Mouse (Mus musculus) heart, embryonic 11.5 days (tissue): ENCODE measurements around the gene Slfn8. TPM values are rescaled to one million over a fixed set of nuclear protein-coding genes. Genes with fewer than 3 reads are reported as not detected.

ENCODE experiments used
- ATAC-seq: fragments of 200-750 bp; cut with Nextera tagmentation; replicated peaks from 2 replicates; pipeline ENCODE4 v1.8.0; 2017; ENCODE audit warnings: moderate library complexity; ENCODE audit not compliant: insufficient number of reproducible peaks, low FRiP score, low TSS enrichment
- H3K27ac ChIP-seq: fragments of 300-500 bp; sonication (generic); 2 replicates; pipeline ENCODE4 v1.5.1; 2014; ENCODE audit warnings: mild to moderate bottlenecking, low read depth, low read length
- H3K27me3 ChIP-seq: fragments of 300-500 bp; sonication (generic); 2 replicates; pipeline ENCODE4 v1.6.1; 2014; ENCODE audit warnings: mild to moderate bottlenecking, low read length, mixed read lengths; ENCODE audit not compliant: control insufficient read depth, insufficient read depth
- H3K36me3 ChIP-seq: fragments of 300-500 bp; sonication (generic); 2 replicates; pipeline ENCODE4 v1.6.1; 2014; ENCODE audit warnings: mild to moderate bottlenecking, low read length, moderate library complexity, mixed read lengths; ENCODE audit not compliant: control insufficient read depth, insufficient read depth
- H3K4me1 ChIP-seq: fragments of 300-500 bp; sonication (generic); 2 replicates; pipeline ENCODE4 v1.6.1; 2014; ENCODE audit warnings: low read length; ENCODE audit not compliant: control insufficient read depth, insufficient read depth
- H3K4me2 ChIP-seq: fragments of 300-500 bp; sonication (generic); 2 replicates; pipeline ENCODE4 v1.6.1; 2014; ENCODE audit warnings: mild to moderate bottlenecking, moderate library complexity
- H3K4me3 ChIP-seq: fragments of 300-500 bp; sonication (generic); 2 replicates; pipeline ENCODE4 v1.5.1; 2014; ENCODE audit warnings: low read depth, low read length
- H3K9ac ChIP-seq: fragments of 300-500 bp; sonication (generic); 2 replicates; pipeline ENCODE4 v1.6.1; 2014; ENCODE audit warnings: mild to moderate bottlenecking, low read depth, low read length, moderate library complexity
- H3K9me3 ChIP-seq: fragments of 300-500 bp; sonication (generic); replicated peaks from 2 replicates; pipeline ENCODE4 v1.6.1; 2016; ENCODE audit warnings: low read length; ENCODE audit not compliant: control insufficient read depth
- WGBS: fragments of 180-500 bp; shearing (Covaris S2); extraction: QIAGEN DNeasy Blood & Tissue Kit; methylation state at CpG from one replicate; pipeline ENCODE4 v1.1.7; 2014; ENCODE audit not compliant: insufficient replicate concordance; 5-methylcytosine and 5-hydroxymethylcytosine counted together
- polyA plus RNA-seq: library from polyadenylated mRNA; unstranded; fragments of >200 nt; fragmentation: Nextera tagmentation; extraction: Ambion mirVana; gene quantifications from 2 replicates; pipeline ENCODE4 v1.2.1, GENCODE M21; 2014

Slfn8 gene
- polyA plus RNA-seq: 0.29 and 0.39 TPM in 2 replicates

DNA sequence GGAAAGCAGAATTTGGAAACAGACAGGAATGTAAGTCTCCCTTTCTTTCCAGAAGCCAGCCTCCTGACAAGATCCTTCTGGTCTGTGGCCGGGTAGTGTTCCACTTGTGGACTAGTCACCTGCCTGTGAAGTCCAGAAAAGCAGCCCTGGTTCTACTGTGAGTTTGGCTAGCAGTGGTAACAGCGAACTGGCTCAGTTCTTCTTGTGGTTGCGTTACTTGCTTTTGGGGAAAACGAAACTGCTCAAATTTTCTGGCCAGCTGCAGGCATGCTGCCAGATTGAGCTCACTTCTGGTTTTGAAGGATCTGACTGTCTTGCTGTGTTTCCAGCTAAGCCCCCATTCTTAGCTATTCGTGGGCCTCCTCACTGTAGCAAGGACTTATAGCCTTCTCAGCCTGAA lies at the start of gene Slfn8:
Gene Slfn8 (minus strand): TSS at position 190 of the 400 bp plus-strand sequence.
- no peak within 1 kb of the TSS; the same call in 1 of the 2 replicates for H3K4me2 ChIP-seq
- no peak for ATAC-seq
- H3K27ac ChIP-seq: no peak within 1 kb of the TSS
- no peaks in the 10 kb centered on the region for H3K9me3 ChIP-seq
- no peak within 1 kb of the TSS for H3K4me3 ChIP-seq
- WGBS: 72% methylated on average over 5 of the region's 5 CpGs
- H3K9ac ChIP-seq: no peak within 1 kb of the TSS
- no peaks in the 10 kb centered on the region for H3K4me1 ChIP-seq
- H3K36me3 ChIP-seq: no peaks in the 10 kb centered on the region
- H3K27me3 ChIP-seq: no peaks in the 10 kb centered on the region

DNA sequence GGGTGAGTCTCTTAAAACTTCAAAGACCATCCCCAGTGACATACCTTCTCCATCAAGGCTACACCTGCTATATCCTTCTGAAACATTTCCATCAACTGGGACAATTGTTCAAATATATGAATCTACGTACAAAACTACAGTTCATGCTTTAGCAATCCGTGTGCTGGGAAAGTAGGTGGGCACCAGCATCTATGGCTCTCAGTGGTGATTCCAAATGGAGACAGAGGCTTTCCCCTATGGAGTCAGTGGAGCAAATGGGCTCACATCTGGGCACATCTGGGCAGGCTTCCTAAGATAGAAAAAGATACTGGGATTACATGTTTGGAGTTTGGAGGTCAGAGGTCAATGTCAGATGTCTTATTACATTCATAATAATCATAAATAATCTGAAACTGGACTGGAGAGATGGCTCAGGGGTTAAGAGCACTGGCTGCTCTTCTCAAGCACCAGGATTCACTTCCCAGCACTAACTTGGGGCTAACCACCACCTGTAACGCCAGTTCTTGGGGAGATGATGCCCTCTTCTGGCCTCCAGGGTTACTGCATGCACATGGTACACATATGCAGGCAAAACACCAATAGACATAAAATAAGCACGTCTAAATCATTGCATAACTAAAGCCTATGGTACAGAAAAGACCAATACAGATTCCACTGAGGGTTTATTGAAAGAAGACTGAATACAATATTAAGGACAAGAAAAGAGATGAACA lies 47.5 kb upstream of the Slfn8 start:
- Histone ChIP-seq H3K27me3 (no peaks in the 10 kb centered on the region), H3K36me3 (no peaks in the 10 kb centered on the region), H3K4me3 (no peak overlapping the region), H3K27ac (no peak overlapping the region), H3K4me2 (no peak overlapping the region), H3K4me1 (no peaks in the 10 kb centered on the region), H3K9ac (no peak overlapping the region), H3K9me3 (no peaks in the 10 kb centered on the region)
- WGBS: 67% methylated on average over 4 of the region's 4 CpGs
- no peak for ATAC-seq

DNA sequence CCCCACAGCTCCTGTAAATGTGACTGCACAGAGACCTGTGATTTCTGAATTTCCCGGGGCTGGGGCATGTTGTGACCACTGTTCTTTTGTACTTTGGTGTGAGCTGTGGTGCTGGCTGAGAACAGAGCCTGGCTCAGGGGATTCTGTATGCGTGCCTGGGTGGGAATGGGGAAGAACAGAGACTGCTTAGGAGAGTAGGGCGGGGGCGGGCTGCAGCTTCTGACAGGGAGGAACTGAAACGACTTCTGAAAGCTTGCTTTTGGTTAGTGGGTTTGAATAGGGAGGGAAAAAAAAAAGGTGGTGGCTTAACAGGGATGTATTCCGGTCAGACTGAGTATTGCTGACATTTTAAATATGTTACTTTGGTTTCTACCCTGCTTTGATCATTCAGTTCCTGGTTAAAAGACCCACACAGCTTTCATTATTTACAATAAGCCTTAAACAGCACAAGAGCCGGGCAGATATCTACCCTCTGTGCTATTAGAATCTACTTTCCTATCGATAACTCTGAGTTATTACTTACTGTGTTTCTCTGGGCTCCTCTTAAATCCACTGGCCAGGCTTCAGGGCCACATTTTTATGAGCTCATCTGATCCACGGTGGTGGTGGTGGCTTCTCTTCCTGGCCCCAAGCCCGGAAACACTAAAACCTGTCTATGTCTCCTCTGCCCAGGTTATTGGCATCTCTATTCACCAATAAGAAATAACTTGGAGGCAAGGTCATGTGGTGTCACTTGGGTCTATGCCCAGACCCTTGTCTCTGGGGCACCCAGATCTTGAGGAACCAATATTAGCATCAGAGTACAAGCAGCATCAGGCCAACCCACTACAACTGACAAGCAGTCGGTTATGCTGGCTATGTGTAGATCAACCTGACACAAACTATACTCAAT lies 46.3 kb upstream of the Slfn8 start:
- no peak for ATAC-seq
- 44% methylated on average over 11 of the region's 11 CpGs for WGBS
- Histone ChIP-seq H3K4me1 (no peaks in the 10 kb centered on the region), H3K9me3 (no peaks in the 10 kb centered on the region), H3K4me2 (peak overlapping the region; percentile 2; the same call in 1 of the 2 replicates), H3K27ac (no peak overlapping the region), H3K27me3 (no peaks in the 10 kb centered on the region), H3K36me3 (no peaks in the 10 kb centered on the region), H3K9ac (no peak overlapping the region), H3K4me3 (no peak overlapping the region)

DNA sequence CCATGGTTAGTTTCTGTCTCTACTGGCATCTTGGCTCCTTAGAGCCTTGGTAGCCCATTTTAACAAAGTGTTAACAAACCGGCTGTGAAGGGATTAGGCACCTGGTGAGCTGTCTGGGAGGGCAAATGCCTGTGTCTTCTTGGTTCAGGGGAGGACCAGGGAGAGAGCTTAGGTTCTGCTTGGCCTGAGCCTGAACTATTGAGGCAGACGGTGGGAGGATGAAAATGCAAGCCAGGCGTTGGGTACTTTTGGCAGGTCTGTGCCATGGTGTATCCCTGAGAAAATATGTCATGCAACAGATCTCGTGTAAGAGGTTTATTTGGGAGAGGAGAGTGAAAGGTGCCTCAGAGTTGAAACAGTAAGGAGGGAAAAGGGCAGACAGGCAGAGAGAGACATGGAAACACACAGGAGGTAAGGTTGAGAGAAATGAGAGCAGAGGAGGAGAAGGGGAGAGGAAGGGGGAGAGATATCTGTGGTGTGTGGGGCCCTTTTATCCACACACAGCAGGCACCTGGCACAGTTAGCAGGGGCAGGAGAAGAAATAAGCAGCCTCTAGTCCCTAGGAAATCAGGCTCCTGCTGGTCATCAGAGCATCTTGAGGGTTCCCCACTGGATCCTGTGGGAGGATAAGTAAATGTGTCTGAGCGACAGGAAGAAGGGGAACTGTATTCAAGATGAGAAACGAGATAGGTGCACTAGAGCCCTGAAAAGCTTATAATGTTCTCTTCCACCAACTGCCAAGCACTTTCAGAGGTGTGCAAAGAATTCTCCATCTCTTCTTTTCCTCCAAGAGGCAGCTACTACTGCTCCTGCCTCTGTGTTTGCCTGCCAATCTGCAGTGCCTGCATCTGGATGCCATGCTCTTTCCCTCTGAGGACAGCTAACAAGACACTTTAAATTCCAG lies 45.1 kb upstream of the Slfn8 start:
- Histone ChIP-seq H3K27me3 (no peaks in the 10 kb centered on the region), H3K9ac (no peak overlapping the region)
- 17% methylated on average over 6 of the region's 6 CpGs for WGBS

DNA sequence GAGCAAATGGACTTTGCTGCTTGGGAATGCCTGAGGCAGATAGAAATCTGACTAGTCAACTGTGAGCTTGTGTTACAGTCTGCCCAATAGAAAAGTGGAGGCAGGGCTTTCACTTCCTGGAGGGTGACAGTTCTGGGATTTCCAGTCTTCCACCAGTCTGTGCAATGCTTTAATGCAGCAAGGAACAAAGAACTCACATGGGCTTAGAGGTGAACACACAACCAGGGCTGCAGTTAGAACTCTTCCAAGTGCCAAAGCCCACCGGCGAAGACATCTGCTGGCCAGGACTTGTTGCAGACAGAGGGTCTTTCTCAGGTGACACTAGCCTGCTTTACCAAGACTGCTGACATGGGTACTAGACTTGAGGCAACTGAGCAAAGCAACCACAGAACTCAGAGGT lies 44.3 kb upstream of the Slfn8 start, which contains the start of gene Slfn2:
Gene Slfn2 (plus strand): TSS at position 167 of the 400 bp plus-strand sequence.
- H3K36me3 ChIP-seq: no peaks in the 10 kb centered on the region
- 62% methylated on average over 2 of the region's 2 CpGs for WGBS
- H3K4me1 ChIP-seq: no peaks in the 10 kb centered on the region
- ATAC-seq: no peak
- no peaks in the 10 kb centered on the region for H3K9me3 ChIP-seq
- H3K4me3 ChIP-seq: no peak within 1 kb of the TSS
- no peak within 1 kb of the TSS for H3K9ac ChIP-seq
- no peaks in the 10 kb centered on the region for H3K27me3 ChIP-seq
- no peak within 1 kb of the TSS; the same call in 1 of the 2 replicates for H3K4me2 ChIP-seq
- H3K27ac ChIP-seq: no peak within 1 kb of the TSS

More for the DNA sequence above, 45.1 kb upstream of the Slfn8 start:
- Histone ChIP-seq H3K9me3 (no peaks in the 10 kb centered on the region), H3K36me3 (no peaks in the 10 kb centered on the region), H3K4me2 (no peak overlapping the region; the same call in 1 of the 2 replicates), H3K4me3 (no peak overlapping the region), H3K27ac (no peak overlapping the region), H3K4me1 (no peaks in the 10 kb centered on the region)
- no peak for ATAC-seq

DNA sequence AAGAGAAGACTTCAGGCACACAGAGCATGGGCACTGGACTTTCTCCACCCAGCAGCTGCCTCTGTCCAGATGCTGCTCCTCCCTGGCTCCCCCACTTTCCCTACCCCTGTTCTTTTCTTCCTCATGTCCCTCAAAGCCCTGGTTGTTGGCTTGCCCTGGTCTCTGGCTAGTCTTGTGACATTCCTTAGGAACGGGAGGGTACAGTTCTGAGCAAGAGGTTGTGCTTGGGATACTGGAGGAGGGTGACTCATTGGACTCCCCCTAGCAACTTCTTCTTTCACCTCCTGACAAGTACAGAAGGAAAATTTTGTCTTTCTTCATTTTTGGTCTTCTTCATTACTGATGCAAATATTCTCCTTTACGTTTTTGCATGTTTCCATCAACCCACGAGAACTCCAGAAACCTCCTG lies 43.3 kb upstream of the Slfn8 start:
- H3K9ac ChIP-seq: no peak overlapping the region
- H3K4me1 ChIP-seq: no peaks in the 10 kb centered on the region
- H3K27ac ChIP-seq: no peak overlapping the region
- H3K4me3 ChIP-seq: no peak overlapping the region
- no peaks in the 10 kb centered on the region for H3K9me3 ChIP-seq
- H3K27me3 ChIP-seq: no peaks in the 10 kb centered on the region
- no peak overlapping the region for H3K4me2 ChIP-seq
- 43% methylated on average over 3 of the region's 3 CpGs for WGBS
- no peak for ATAC-seq
- no peaks in the 10 kb centered on the region for H3K36me3 ChIP-seq

DNA sequence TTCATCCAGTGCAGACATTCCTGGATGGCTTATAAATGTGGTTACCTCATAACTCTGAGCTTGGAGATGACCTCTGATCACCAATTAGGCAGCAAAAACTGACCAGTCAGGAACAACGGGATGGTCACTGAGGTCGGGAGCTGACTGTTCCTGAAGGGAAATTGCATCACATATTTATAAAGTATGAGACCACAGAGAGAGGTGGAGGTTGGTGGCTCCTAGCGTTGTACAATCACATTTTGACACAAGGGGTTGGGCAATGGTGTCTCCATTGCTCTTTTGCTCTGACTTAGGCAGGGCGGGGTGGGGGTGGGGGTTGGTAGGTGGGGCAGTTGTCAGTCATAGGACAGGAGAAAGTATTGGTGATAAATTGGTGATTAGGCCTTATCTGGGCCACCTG lies 42.5 kb upstream of the Slfn8 start:
- WGBS: 78% methylated on average over 4 of the region's 4 CpGs
- H3K36me3 ChIP-seq: no peaks in the 10 kb centered on the region
- no peak overlapping the region for H3K4me3 ChIP-seq
- H3K9ac ChIP-seq: no peak overlapping the region
- H3K9me3 ChIP-seq: no peaks in the 10 kb centered on the region
- no peak overlapping the region for H3K27ac ChIP-seq
- no peaks in the 10 kb centered on the region for H3K27me3 ChIP-seq
- no peak for ATAC-seq
- no peaks in the 10 kb centered on the region for H3K4me1 ChIP-seq
- no peak overlapping the region for H3K4me2 ChIP-seq

DNA sequence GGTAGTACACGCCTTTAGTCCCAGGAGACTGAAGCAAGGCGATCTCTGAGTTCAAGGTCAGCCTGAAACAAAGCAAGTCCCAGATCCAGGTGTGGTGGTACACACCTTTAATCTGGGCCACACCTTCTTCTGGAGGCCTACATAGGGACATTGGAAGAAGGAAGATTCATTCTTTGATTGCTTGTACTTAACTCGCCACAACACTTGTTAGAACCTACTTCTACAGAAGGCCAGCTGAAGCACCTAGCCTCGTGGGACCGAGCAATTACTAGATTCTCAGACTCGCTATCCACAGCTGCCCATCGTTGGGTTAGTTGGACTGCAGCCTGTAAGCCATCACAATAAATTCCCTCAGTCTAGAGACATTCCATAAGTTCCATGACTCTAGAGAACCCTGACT lies 41.2 kb upstream of the Slfn8 start:
- Histone ChIP-seq H3K4me2 (no peak overlapping the region), H3K9me3 (no peaks in the 10 kb centered on the region), H3K9ac (no peak overlapping the region), H3K27me3 (no peaks in the 10 kb centered on the region), H3K27ac (no peak overlapping the region), H3K4me3 (no peak overlapping the region), H3K36me3 (no peaks in the 10 kb centered on the region), H3K4me1 (no peaks in the 10 kb centered on the region)
- ATAC-seq: no peak
- 74% methylated on average over 7 of the region's 7 CpGs for WGBS
